Mouse (Mus musculus): Measurements from ENCODE around the gene Cpxcr1. TPM values are rescaled to one million over a fixed set of nuclear protein-coding genes. Genes with fewer than 3 reads are reported as not detected.

Gene Cpxcr1
- total RNA-seq (2023), result not detected

DNA sequence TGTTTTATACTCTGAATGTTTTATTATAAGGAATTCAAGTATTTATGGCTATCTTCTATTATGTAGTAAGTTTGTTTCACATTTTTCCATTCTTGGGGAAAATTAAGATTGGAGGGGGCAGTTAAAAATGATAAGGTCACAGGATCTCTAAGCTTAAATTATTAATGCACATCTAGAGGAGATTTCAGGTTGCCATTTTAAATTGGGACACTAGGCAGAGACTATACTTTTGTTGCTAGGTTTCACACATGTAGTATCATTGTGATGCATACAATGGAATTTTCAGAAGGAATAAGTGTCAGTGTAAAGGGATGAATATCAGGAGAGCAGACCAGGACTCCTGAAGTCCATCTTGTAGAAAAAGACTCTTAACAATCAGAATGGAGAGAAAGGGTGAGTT, at the start of gene Cpxcr1:
Gene Cpxcr1 (plus strand): TSS at position 301 of the 400 bp plus-strand sequence.

Other genes with a start within 250 kb of the Cpxcr1 start
- not detected for gene H2afb2, start 232.2 kb downstream of the Cpxcr1 start, total RNA-seq (2023)